Mouse (Mus musculus) heart, embryonic 13.5 days (tissue): ENCODE data around the gene Dlg2. TPM values are rescaled to one million over a fixed set of nuclear protein-coding genes. Genes with fewer than 3 reads are reported as not detected.

Experiments
- ATAC-seq: fragments of 200-750 bp; cut with Nextera tagmentation; 2 replicates; pipeline ENCODE4 v1.8.0; 2017; ENCODE audit warnings: moderate TSS enrichment; ENCODE audit not compliant: insufficient number of reproducible peaks, low FRiP score, low TSS enrichment; ENCODE audit errors: extremely low read depth
- H3K27ac ChIP-seq: fragments of 300-500 bp; sonication (generic); replicated peaks from 2 replicates; pipeline ENCODE4 v1.5.1; 2015; ENCODE audit warnings: moderate library complexity, mild to moderate bottlenecking, inconsistent platforms
- H3K27me3 ChIP-seq: fragments of 300-500 bp; sonication (generic); replicated peaks from 2 replicates; pipeline ENCODE4 v1.6.1; 2015; ENCODE audit warnings: mild to moderate bottlenecking, inconsistent platforms
- H3K36me3 ChIP-seq: fragments of 300-500 bp; sonication (generic); 2 replicates; pipeline ENCODE4 v1.6.1; 2015; ENCODE audit warnings: mild to moderate bottlenecking, inconsistent platforms
- H3K4me1 ChIP-seq: fragments of 300-500 bp; sonication (generic); 2 replicates; pipeline ENCODE4 v1.6.1; 2015; ENCODE audit warnings: inconsistent platforms
- H3K4me2 ChIP-seq: fragments of 300-500 bp; sonication (generic); 2 replicates; pipeline ENCODE4 v1.6.1; 2015; ENCODE audit warnings: inconsistent platforms, mild to moderate bottlenecking, moderate library complexity
- H3K4me3 ChIP-seq: fragments of 300-500 bp; sonication (generic); 2 replicates; pipeline ENCODE4 v1.5.1; 2015; ENCODE audit warnings: moderate library complexity, mild to moderate bottlenecking, inconsistent platforms
- H3K9ac ChIP-seq: fragments of 300-500 bp; sonication (generic); 2 replicates; pipeline ENCODE4 v1.6.1; 2015; ENCODE audit warnings: inconsistent platforms, mild to moderate bottlenecking, moderate library complexity
- H3K9me3 ChIP-seq: fragments of 300-500 bp; sonication (generic); 2 replicates; pipeline ENCODE4 v1.6.1; 2016; ENCODE audit warnings: inconsistent platforms
- WGBS: fragments of 180-500 bp; shearing (Covaris S2); methylation state at CpG from one replicate; pipeline ENCODE4 v1.1.7; 2015; ENCODE audit warnings: mixed read lengths; 5-methylcytosine and 5-hydroxymethylcytosine counted together
- polyA plus RNA-seq: library from polyadenylated mRNA; unstranded; fragments of >200 nt; fragmentation: Nextera tagmentation; extraction: Ambion mirVana; gene quantifications from 2 replicates; pipeline ENCODE4 v1.2.1, GENCODE M21; 2015

The Dlg2 gene
- polyA plus RNA-seq, 1 experiment from 2014 or later: 7.2 TPM

DNA sequence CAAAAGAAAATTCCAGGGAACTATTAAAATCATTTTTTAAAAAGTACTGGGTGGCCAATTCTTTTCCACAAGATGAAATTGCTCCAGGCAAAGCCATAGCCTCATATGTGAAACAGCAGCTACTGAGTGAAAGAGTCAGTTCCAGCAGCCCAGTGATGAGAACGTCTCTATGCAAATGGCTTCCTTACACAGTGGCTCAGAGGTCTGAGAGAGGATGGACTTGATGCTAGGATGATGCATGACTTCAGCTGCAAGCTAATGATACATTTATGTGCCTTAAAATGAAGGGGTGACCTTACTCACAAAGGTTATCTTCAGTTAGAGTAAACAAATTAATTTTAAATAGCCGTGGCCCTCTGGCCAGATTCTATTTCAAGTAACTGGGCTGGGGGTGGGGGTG, 1420.5 kb downstream of the Dlg2 start:
- Histone ChIP-seq H3K4me2 (no peak overlapping the region), H3K4me3 (no peak overlapping the region), H3K27me3 (no peaks in the 10 kb centered on the region), H3K9ac (no peak overlapping the region), H3K36me3 (no peaks in the 10 kb centered on the region), H3K4me1 (no peaks in the 10 kb centered on the region), H3K27ac (no peak overlapping the region), H3K9me3 (no peaks in the 10 kb centered on the region)
- ATAC-seq: no peak
- WGBS: 16% methylated on average over 2 of the region's 2 CpGs

GRCm38 (mm10) chr7:91897509-91897908, 1421.0 kb downstream of the Dlg2 start:
- 76% methylated on average over 2 of the region's 2 CpGs for WGBS
- H3K27ac ChIP-seq: no peak overlapping the region
- no peak for ATAC-seq
- H3K4me3 ChIP-seq: no peak overlapping the region
- H3K27me3 ChIP-seq: no peaks in the 10 kb centered on the region
- no peaks in the 10 kb centered on the region for H3K9me3 ChIP-seq
- no peaks in the 10 kb centered on the region for H3K4me1 ChIP-seq
- H3K36me3 ChIP-seq: no peaks in the 10 kb centered on the region
- no peak overlapping the region for H3K9ac ChIP-seq
- H3K4me2 ChIP-seq: no peak overlapping the region

GRCm38 (mm10) chr7:91902503-91902902, 1426.0 kb downstream of the Dlg2 start:
- 65% methylated on average over 2 of the region's 2 CpGs for WGBS
- ATAC-seq: no peak
- H3K27ac ChIP-seq: no peak overlapping the region
- H3K36me3 ChIP-seq: no peaks in the 10 kb centered on the region
- no peaks in the 10 kb centered on the region for H3K27me3 ChIP-seq
- H3K9me3 ChIP-seq: no peaks in the 10 kb centered on the region
- H3K4me3 ChIP-seq: no peak overlapping the region
- no peak overlapping the region for H3K9ac ChIP-seq
- no peaks in the 10 kb centered on the region for H3K4me1 ChIP-seq
- no peak overlapping the region for H3K4me2 ChIP-seq

GRCm38 (mm10) chr7:91916809-91917208, 1440.3 kb downstream of the Dlg2 start:
- 79% methylated on average over 3 of the region's 3 CpGs for WGBS
- no peak overlapping the region for H3K4me3 ChIP-seq

GRCm38 (mm10) chr7:91919099-91919498, 1442.6 kb downstream of the Dlg2 start:
- no peaks in the 10 kb centered on the region for H3K9me3 ChIP-seq
- no peak overlapping the region for H3K4me2 ChIP-seq
- no peaks in the 10 kb centered on the region for H3K27me3 ChIP-seq
- H3K9ac ChIP-seq: no peak overlapping the region
- WGBS: 69% methylated on average over 3 of the region's 3 CpGs
- H3K4me3 ChIP-seq: no peak overlapping the region
- no peaks in the 10 kb centered on the region for H3K36me3 ChIP-seq
- H3K4me1 ChIP-seq: no peaks in the 10 kb centered on the region
- no peak overlapping the region for H3K27ac ChIP-seq
- no peak for ATAC-seq

More at GRCm38 (mm10) chr7:91916809-91917208, 1440.3 kb downstream of the Dlg2 start:
- no peak overlapping the region for H3K9ac ChIP-seq
- H3K27me3 ChIP-seq: no peaks in the 10 kb centered on the region
- H3K27ac ChIP-seq: no peak overlapping the region
- no peak for ATAC-seq
- H3K4me1 ChIP-seq: peaks cover 4% of the 10 kb centered on the region; the same call in 1 of the 2 replicates
- H3K36me3 ChIP-seq: no peaks in the 10 kb centered on the region
- no peak overlapping the region for H3K4me2 ChIP-seq
- no peaks in the 10 kb centered on the region for H3K9me3 ChIP-seq

DNA sequence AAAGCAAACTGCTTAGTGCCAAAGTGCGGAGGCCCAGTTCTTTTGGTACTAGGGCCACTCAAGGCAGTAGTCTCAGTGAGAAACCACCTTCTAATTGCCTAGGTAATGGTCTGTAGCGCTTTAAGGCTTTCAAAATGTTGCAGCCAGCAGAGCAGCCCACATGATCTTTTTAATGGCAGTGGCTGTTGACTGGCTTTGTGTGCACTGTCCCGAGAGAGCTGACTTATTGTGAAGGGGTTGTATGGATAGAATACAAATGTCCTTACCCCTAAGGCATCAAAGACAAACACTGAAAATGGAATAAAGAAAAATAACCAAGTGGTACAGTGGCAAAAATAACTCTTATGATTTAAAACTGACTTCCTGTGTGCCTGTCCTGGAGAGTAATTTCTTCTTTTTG, 1443.3 kb downstream of the Dlg2 start:
- no peaks in the 10 kb centered on the region for H3K27me3 ChIP-seq
- no peak overlapping the region for H3K9ac ChIP-seq
- H3K27ac ChIP-seq: no peak overlapping the region
- ATAC-seq: no peak
- H3K4me2 ChIP-seq: no peak overlapping the region
- no peaks in the 10 kb centered on the region for H3K9me3 ChIP-seq
- H3K36me3 ChIP-seq: no peaks in the 10 kb centered on the region
- H3K4me3 ChIP-seq: no peak overlapping the region
- H3K4me1 ChIP-seq: no peaks in the 10 kb centered on the region
- WGBS: 79% methylated on average over 3 of the region's 3 CpGs

- H3K4me2 ChIP-seq: no peak overlapping the region
- no peak for ATAC-seq
- WGBS: 58% methylated on average over 12 of the region's 12 CpGs
- H3K36me3 ChIP-seq: no peaks in the 10 kb centered on the region
- H3K27ac ChIP-seq: no peak overlapping the region
- H3K27me3 ChIP-seq: no peaks in the 10 kb centered on the region
- H3K4me1 ChIP-seq: no peaks in the 10 kb centered on the region
- no peak overlapping the region for H3K9ac ChIP-seq
- H3K4me3 ChIP-seq: no peak overlapping the region
- H3K9me3 ChIP-seq: no peaks in the 10 kb centered on the region
These were observed 1458.6 kb downstream of the Dlg2 start for GRCm38 (mm10) chr7:91934881-91935597.

GRCm38 (mm10) chr7:91936193-91936592, 1459.7 kb downstream of the Dlg2 start:
- Histone ChIP-seq H3K4me3 (no peak overlapping the region), H3K27me3 (no peaks in the 10 kb centered on the region), H3K36me3 (no peaks in the 10 kb centered on the region), H3K4me2 (no peak overlapping the region), H3K9me3 (no peaks in the 10 kb centered on the region), H3K4me1 (no peaks in the 10 kb centered on the region), H3K9ac (no peak overlapping the region), H3K27ac (no peak overlapping the region)
- WGBS: 71% methylated on average over 2 of the region's 2 CpGs
- no peak for ATAC-seq

- WGBS: 61% methylated on average over 1 of the region's 1 CpGs
- Histone ChIP-seq H3K27me3 (no peaks in the 10 kb centered on the region), H3K9me3 (no peaks in the 10 kb centered on the region), H3K36me3 (no peaks in the 10 kb centered on the region), H3K27ac (no peak overlapping the region), H3K4me1 (no peaks in the 10 kb centered on the region), H3K4me3 (no peak overlapping the region), H3K9ac (no peak overlapping the region), H3K4me2 (no peak overlapping the region)
- no peak for ATAC-seq
These were observed 1466.8 kb downstream of the Dlg2 start for GRCm38 (mm10) chr7:91943224-91943623.

GRCm38 (mm10) chr7:91955584-91955983, 1479.1 kb downstream of the Dlg2 start:
- Histone ChIP-seq H3K9me3 (no peaks in the 10 kb centered on the region), H3K4me2 (no peak overlapping the region), H3K4me3 (no peak overlapping the region), H3K27ac (no peak overlapping the region), H3K36me3 (no peaks in the 10 kb centered on the region), H3K4me1 (no peaks in the 10 kb centered on the region), H3K27me3 (no peaks in the 10 kb centered on the region), H3K9ac (no peak overlapping the region)
- ATAC-seq: no peak
- 70% methylated on average over 1 of the region's 1 CpGs for WGBS

GRCm38 (mm10) chr7:91962956-91963355, 1486.5 kb downstream of the Dlg2 start:
- Histone ChIP-seq H3K9me3 (no peaks in the 10 kb centered on the region), H3K4me3 (no peak overlapping the region), H3K27ac (no peak overlapping the region), H3K9ac (no peak overlapping the region), H3K27me3 (no peaks in the 10 kb centered on the region), H3K4me1 (no peaks in the 10 kb centered on the region), H3K4me2 (no peak overlapping the region), H3K36me3 (no peaks in the 10 kb centered on the region)
- 77% methylated on average over 2 of the region's 2 CpGs for WGBS
- ATAC-seq: no peak

DNA sequence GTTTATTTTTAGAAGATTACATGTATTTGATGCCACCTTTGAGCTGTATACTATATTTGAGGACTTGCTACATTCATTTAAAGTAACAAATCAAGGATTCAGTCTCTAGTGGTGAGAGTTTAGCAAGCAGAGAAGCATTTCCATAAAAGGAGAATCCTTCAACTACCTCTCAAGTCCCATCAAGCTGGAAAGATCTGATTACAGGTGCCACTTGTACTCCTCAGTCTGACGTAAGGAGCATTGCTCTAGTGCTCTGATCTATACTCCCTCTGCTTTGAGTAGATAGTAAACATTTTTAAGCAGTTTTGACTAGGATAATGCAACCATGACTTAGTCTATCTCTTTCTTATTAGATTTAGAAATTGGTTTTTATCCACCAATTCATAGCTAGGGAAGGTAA, 1496.5 kb downstream of the Dlg2 start:
- Histone ChIP-seq H3K9ac (no peak overlapping the region), H3K4me3 (no peak overlapping the region), H3K27me3 (no peaks in the 10 kb centered on the region), H3K9me3 (no peaks in the 10 kb centered on the region), H3K4me1 (no peaks in the 10 kb centered on the region), H3K4me2 (no peak overlapping the region), H3K27ac (no peak overlapping the region), H3K36me3 (no peaks in the 10 kb centered on the region)
- ATAC-seq: no peak
- WGBS: 40% methylated on average over 1 of the region's 1 CpGs
